Mouse (Mus musculus): Measurements from ENCODE around the gene Nefh.

DNA sequence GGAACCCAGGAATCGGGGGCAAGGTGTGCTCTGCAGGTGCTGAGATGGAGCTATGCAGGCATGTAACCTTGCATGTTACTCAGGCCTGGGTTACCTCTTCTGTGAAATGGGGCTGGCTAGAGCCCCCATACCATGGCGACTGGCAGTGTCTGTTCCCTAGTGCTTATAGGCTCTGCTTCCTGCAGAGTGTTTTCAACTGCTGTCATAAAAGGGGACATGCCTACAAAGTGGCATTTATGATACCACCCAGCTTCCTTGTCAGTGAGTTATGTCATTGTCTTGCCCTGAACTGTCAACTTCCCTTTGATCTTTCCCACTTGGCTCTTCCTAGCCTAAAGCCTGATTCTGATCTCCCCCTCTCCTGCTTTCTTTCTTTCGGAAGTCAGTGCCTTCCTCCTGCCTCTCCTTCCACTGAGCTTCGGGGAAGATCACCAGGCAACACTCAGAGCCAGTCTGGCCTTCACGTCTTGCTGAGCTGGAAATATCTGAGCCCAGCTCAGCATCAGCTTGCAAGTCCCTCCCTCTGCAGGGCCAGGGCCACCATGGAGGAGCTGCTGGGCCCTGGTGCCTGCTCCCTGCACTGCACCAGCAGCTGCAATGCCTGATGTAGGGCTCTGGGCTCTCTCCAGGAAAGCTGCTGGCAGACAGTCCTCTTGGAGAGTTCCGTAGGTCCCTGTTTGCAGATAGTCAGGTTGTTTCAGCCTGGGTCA lies 15.4 kb upstream of the Nefh start:
- no peak for TF ChIP-seq EP300 (IDR thresholded peaks at IDR 0.05)
- TF ChIP-seq CTCF (IDR thresholded peaks at IDR 0.05): no peak
